Mouse (Mus musculus): Measurements from ENCODE around the gene Ccdc175.
A peak's percentile ranks its signal among the peaks of the same experiment; 100 is the strongest.

The Ccdc175 gene

DNA sequence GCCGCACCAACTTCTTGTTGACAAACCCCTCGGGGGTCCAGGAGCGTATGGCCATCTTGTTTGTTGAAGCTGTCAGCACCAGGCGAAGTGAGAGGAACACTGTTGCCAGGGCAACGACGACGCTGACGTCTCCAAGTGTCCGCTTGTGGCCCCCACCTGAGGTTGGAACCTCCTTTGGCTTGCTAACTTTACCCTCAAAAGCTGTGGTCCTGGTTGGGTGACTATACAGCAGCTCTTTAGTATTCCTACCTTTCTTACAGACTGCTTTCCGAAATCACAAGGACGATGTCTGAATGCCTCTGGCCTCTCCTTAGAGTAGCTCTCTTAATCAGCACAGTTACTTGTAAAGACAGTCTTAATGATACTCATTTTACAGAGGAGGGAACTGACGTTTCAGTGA lies at the start of gene Ccdc175:
TSS of gene Ccdc175 (minus strand) at position 101 of the 400 bp plus-strand sequence.
- DNase-seq (ENCODE audit: inconsistent ontology term) = no peak

DNA sequence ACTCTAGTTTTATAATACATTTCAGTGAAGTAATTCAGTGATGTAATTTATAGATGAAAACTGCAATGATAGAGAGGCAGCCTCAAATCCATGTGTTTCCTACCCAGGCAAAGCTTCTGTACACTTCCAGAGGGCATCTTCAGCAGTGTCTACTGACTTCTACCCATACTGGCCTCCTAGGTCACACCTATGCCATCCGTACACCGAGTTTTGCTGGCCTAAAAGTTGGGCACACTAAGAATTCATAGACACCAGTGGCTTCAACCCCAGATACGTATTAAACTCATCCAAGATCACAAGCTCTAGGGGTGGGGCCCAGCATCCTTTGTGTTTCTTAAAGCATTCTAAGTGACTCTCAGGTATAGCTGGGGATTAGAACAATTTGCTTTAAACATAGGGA lies 49.3 kb upstream of the Ccdc175 start:
- DNase-seq (ENCODE audit: inconsistent ontology term) = no peak

DNA sequence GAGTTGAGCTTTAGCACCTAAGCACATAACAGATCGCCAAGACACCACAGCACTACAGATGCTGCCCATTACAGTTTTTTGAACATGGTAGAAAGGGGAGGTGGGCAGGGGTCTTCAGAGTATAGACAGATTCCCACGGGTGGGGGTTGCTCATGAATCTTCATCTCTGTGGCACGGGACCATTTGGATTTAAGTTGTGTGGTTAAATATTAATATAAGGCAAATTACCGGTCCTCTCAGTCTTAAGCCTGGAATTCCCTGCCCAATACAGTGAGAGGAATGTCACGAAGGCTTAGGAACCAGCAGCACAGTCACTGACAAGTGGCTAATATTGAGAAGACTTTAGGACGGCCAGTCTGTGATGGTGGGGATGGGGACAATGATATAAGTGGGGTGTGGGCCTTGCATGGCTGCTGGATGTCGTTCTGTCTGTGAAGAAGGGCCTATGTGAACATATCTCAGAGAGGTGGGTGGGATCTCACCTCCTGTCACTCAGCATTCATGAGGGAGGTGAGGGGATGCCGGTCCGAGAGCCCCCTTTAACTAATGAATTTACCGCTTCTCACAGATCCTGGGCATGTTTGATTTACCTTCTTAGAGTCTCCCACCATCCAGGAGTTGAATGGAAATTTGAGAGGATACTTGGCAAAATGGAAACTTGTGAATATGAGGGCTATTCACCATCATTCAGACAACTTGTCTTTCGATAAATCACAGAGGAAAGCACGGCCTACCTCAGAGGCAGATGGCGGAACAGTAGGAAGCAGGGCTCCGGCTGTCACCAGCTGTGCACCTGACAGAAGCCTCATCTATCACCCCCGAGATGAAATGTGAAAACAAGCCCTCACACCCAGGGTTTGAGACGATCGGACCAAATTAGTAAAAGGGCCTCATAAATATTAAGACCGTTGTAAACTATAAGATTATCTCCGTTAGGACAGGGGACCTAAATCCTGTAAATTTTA lies 48.3 kb upstream of the Ccdc175 start:
- no peak for DNase-seq (ENCODE audit: inconsistent ontology term)

DNA sequence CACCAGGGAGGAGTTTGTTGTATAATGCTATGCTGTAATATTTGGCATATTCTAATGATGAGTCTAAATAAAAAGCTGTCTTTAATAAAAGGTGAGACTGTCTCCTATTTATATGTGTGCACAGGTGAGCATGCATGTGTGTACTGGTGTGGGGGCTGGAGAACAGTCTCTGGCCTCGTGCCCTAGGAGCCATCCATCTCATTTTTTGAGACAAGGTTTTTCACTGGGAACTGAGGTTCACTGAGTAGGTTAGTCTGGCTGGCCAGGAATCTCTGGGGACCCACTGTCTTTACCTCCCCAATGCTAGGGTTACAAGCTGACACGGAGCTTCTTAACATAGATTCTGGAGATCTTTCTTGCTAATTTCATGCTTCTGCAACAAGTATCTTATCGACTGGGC lies 47.3 kb upstream of the Ccdc175 start:
- DNase-seq (ENCODE audit: inconsistent ontology term) = no peak

DNA sequence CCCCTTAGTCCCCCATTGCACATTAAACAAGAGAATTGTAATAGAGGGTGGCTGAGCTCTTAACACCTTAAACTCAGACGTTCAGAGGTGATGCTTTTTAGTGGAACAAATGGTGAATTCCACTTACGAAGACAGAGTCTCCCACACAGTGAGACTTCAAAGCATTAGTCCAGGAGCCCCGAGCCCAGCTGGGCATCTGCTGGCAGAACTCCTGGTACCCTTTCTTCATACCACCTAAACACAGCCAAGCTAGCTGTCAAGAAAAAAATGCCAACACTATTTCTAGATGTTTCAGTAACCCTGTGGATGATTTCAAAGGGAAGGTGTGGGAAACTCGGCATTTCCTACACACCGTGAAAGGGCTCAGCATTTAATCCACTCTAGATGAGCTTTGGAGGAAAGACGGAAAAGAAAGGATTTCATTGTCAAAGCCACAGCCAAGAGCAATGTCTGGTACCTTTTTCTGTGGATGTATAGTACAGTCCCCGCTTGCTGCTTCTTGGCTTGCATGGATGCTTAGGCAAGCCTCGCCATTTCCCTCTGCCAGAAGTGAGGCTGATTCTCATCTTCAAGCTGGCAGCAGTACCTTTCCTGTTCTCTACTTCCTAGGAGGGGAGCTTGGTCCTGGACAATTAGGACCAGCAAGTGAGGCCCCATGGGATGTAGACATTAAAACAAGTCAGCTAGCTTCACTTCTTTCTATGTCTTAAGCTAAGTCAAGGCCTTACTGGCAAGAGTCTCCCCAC lies 44.8 kb upstream of the Ccdc175 start:
- DNase-seq (ENCODE audit: inconsistent ontology term) = no peak

DNA sequence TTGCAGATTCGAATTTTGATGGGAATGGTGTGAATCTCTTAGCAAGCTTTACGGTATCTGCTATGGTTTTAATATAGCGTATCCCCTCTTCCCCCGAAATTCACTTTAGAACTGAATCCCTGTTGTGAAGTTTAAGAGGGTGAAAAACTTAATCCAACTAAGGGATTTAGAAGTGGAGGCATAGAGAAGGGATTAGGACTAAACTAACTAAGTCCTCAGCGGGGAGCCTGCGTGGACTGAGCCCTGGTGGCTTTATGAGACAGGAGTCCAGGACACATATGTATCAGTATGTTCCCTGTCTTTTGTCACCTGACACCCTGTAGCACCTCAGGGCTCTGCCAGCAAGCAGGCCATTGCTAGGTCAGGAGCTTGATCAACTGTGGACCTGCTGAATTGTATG lies 42.9 kb upstream of the Ccdc175 start:
- no peak for DNase-seq (ENCODE audit: inconsistent ontology term)

DNA sequence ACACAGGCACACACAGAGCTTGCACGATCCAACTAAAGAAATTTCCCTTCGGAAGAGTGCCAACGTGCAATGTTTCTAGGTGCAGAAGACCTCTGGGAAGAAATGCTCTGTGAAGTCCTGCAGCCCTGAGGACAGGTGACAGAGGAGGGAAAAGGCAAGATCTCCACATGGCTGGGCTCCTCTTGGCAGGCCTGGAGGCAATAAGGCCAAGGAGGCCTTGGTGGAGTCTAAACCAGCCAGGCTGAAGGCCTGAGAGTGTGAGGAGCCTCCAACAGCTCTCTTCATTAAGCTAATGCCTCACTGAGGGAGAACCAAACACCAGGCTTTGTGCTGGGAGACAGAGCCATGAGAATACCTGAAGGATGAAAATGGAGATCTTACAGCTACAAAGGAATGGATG lies 40.5 kb upstream of the Ccdc175 start:
- no peak for DNase-seq (ENCODE audit: inconsistent ontology term)

DNA sequence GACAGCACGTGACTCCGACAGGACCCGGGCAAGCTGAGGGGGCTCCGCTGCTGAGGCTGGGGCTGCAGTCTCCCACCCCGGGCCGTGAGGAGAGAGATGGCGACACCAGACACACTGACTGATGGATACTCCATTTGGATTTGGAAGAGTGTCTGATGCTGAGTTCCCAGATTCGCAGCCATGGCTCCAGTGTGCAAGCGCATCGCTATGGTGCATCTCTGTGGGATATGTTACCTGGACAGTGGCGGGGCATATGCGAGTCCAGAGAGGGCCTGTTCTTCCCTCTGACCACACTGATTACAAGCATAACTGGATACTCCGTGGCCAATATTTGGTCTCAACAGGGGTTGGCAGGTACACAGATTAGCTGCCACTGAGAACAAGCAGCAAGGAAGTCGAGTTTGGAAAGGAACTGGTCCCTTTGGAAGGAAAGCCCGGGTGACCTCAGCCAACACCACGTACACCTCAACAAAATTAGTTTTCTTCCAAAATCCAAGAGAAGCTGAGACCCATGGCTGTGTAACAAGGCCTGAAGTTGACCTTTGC lies 38.8 kb upstream of the Ccdc175 start:
- no peak for DNase-seq (ENCODE audit: inconsistent ontology term)

DNA sequence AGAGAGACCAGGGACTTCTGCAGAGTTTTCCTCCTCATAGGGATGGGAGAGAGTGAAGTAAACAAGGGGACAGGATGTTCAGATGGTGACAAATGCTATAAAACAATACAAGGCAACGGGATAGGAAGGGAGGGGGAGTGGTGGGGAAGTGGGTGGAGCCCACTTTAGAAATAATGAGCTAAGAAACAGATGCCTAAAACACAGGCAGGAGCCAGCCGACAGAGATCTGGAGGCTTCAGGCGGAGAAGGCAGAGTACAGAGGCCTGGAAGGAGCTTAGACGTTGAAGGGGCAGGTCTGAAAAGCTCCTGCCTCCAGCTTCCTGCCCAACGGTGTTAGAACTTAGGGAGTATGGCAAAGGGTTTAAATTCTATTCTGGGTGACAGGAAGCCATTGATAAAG lies 28.7 kb upstream of the Ccdc175 start:
- no peak for DNase-seq (ENCODE audit: inconsistent ontology term)

DNA sequence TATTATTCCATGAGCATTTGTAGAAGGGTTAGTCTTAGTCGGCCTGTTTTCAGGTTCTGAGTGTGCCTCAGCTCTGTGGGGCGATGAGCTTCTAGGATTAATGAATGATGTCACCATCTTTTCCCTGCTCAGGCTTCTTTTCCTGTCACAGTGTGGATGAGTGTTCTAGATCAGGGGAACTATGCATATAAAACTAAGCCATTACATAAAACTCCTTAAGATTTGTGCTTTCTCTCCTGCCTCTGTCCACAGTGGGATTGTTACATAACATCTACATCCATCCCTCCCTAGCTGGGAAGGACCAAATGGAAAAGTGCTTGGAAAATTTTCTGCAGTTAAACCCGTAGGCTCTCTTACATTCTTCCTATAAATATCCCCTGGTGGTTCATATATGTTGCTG lies 16.0 kb upstream of the Ccdc175 start:
- DNase-seq (ENCODE audit: inconsistent ontology term) = no peak

DNA sequence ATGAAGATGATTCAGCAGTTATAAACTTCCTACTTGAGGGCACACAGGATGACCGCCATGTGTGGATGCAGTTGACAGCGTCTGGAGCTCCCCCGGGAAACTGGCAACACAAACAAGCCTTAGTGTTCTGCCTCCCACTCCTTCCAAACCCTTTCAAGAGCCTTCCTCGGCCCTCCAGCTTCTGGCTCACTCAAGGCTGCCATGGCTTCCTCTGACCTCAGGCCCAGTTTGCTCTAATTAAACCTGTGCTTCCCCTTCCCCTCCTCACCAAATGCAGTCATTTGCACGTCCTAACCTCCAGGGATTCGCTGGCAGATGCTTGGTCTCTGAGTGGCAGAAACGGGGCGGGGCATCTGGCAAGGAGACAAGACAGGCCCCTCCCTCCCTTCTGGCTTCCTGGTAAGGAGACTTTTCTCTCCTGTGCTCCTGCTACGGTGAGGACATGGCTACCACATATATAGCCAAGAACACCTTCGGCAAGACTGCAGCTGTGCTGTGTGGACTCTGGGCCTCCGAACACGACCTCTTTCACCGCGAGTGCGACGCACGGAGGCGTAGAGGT lies 13.2 kb upstream of the Ccdc175 start:
- DNase-seq (ENCODE audit: inconsistent ontology term) = peak; percentile 16

DNA sequence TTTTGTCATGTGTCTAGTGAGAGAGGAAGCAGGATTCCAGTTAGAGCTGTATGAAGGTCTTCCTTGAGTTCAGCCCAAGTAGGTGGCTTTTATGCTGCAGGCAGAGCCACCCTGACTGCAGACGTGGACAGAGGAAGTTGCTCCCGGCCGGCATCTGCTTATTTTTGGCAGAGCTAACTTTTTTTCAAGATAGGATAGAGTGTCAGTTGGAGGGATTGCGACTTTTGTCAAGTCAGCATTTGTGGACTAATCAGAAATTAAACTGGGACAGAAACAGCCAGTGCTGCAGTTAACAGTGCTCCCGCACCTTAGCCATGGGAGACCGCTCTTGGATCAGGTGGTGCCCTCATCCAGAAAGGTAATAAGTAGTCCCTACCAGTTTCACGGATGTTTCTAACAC lies 12.6 kb upstream of the Ccdc175 start:
- no peak for DNase-seq (ENCODE audit: inconsistent ontology term)

DNA sequence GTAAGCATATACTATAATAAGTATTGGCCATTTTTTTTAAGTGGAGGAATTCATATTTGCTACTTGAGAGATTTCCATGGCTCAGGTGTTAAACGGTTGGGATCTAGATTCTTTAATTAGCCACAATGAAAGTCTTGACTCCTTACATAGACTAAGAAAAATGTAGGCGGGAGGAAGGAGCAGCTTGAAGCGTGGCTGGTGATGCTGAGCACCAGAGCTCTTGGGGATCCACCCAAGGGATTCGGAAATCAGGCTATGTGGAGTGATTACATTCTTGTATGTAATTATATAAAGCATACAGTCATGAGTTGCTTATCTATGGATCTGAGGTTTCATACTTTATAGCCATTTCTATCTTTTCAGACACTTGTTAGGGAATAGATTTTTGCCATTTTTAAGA lies 5.3 kb downstream of the Ccdc175 start:
- no peak for DNase-seq (ENCODE audit: inconsistent ontology term)

DNA sequence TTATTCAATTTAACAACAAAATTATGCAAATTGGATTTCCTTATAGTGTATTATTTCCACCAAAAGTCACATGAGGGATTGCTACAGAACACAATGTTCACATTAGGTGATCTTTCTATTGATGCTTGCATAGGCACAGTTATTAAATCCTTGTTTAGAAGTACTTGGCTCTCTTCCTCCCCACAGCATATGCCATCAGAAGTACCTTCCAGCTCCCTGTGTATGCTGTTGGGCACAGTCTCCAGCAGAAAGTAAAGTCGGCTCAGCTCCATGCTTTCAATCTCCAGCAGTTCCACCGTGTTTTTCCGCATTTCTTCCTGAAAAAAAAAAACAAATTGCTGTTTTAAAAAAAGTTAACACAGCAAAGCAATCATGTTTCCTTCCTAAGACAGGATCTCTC lies 6.5 kb downstream of the Ccdc175 start:
- no peak for DNase-seq (ENCODE audit: inconsistent ontology term)

DNA sequence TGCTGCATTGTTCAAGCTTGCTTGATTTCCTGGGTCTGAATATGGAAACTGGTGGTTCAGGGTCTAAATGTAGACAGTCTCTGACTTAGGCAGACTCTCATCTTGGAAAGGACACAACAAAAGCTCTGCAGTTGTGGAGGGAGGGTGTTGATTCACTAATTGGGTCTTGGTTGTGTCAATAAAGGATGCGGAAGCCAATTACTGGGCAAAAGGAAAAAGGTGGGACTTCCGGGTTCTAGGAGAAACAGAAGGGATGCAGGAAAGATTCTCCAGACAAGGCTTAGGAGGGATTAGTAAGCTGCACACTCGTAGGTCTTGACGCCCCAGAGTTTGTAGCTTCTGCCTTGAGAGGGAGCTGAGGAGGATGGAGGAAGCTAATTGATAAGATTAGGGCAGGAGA lies 26.4 kb downstream of the Ccdc175 start:
- no peak for DNase-seq (ENCODE audit: inconsistent ontology term)

DNA sequence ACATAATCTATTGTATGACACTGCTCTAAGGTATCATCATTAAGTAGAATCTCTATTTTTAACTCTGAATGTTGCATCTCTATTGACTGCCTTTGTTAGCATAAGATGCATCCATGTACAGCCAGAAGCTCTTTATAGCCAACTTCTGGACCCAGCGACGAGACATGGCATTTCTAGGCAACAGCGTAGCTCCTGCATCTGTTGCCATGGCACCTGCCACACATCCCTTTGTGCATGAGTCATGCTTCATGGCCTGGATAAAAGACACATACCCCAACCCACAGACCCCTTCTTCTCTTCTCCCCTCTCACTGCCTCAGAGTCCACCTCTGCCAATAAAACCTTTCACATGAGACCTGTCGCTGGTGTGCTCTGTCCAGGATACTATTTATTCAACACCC lies 34.0 kb downstream of the Ccdc175 start:
- no peak for DNase-seq (ENCODE audit: inconsistent ontology term)

DNA sequence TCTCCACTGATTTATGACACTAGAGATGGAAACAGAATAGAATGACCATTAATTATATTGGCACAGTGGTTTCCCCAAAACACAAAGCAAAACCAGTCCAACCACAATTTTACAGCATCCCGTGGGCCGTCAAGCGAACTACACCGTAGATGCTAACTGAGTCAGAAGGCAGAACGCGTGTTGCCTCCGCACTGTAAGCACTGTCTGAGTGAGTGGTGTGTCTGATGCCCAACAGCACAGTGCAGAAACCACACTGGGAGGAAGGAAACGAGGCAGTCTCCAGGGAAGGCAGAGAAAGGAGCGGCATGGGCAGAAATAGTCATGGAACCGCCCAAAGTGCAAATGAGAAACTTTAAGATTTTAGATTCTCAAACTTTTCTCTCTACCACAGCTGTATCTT lies 55.6 kb downstream of the Ccdc175 start:
- DNase-seq (ENCODE audit: inconsistent ontology term) = no peak

DNA sequence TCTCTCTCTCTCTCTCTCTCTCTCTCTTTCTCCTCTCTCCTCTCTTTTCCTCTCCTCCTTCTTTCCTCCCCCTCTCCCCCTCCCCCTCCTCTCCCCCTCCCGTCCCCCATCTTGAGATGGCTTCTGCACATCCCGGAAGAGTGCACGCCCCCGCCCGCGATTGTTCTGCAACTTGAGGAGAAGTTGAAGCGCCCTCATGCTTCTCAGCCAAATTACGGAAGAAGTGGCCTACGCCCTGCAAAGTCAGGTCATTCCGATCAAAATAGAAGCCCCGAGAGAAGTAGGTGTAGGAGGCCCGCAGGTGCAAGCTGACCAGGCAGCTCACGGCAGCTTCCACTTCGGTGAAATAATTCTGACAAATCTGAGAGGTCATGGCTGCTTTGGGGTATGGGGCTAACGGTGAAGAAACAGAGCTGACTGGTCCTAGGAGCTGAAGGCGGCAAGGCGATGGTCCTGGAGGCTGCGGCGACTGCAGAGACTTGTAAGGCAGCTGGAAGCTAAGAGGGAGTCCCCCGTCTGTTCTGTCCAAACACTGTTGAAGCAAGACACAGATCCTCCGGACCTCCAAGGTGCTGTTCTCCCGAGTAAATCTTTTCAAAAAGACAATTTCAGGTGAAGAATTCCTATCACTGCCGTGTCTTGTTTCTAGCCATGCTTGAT lies 69.0 kb downstream of the Ccdc175 start:
- DNase-seq (ENCODE audit: inconsistent ontology term) = no peak

DNA sequence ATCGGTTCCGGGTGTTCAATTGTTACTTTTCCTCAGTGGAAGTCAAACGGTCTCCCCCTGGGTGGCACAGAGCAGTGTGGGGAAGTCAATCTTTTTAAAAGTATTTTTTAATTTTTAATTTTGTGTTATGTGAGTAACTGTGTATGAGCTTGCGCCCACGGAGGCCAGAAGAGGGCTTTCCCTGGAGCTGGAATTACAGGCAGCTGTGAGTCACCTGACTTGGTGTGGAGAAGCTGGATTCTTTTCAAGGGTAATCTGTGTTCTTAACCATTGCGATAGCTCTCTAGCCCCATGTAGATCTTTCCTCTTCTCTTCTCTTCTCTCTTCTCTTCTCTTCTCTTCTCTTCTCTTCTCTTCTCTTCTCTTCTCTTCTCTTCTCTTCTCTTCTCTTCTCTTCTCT lies 69.7 kb downstream of the Ccdc175 start:
- no peak for DNase-seq (ENCODE audit: inconsistent ontology term)

DNA sequence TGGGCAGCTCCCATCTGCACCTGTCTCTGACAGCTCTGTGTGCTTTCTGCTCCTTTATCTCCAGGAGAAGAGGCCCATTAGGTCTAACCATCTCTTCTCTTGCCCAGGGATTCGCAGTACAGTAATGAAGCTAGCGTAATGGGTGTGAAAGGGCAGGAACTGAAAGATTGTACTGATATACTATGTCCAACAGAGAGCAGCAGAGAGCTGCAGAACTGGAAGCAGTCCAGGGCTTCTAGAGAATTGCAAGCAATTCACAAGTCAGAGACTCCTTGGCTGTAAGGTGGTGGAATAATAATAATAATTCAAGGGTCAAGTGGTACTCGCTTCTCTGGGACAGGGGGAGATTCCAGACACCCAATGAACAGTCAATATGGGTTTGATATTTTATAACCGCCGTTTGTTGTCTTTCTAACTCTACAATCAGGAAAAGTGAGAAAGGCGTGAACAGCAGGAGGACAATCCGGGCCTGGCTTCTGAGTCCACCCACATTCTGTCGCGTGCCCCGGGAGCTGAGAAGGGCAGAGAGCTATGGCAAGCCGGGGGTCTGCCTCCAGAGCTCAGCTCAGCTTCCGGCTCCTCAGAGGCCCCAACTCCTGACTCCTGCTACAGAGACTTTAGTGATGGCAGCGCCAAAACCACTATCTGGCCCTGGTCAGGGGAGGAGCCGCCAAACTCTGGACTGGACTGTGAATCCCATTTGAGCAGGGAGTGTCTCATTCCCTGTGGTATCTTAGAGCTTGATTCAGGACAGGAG lies 80.1 kb downstream of the Ccdc175 start:
- DNase-seq (ENCODE audit: inconsistent ontology term) = peak; percentile 65

DNA sequence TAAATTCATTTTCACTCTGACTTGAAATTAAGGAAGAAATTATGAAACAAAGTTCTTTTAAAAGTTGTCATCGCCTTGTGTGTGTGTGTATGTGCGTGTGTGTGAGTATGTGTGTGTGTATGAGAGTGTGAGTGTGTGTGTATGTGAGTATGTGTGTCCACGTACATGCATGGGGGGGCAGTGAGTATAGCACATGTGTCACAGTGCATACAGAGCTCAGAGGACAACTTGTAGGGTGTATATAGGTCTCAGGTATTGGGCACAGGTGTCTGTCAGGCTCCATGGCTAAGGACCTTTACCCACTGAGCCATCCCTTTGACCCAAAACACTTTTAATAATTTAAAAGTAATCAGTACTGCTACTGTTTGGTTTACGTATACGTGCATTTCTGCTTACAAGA lies 80.8 kb downstream of the Ccdc175 start:
- DNase-seq (ENCODE audit: inconsistent ontology term) = no peak

Data from Muller cell, postnatal 12 days (primary cell).